Mouse (Mus musculus) thymus, postnatal 10 days (tissue): Measurements from ENCODE around the gene Glt6d1.

Source experiments
- DNase-seq, 2 experiments: peaks; one replicate each; pipeline ENCODE4 v3.0.0; 2021; ENCODE audit warnings: low spot score in 2 of 2

Glt6d1 gene

DNA sequence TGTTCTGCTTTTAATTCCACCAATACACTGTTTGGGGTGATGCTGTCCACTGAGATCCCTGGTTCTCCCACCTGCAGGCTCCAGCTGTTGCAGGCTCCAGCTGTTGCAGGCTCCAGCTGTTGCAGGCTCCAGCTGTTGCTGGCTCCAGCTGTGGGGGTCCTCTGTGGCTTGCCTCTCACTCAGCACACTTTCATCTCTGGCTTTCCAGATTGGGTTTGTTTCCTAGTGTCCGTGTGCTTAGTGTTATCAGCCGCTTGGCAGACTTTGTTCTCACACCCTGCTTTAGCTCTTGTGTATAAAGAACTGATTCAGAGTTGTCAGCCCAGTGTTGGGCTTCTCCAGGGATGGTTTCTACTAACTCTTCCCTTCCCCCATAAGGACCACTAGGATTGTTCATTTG is 18.0 kb downstream of the Glt6d1 start:
- no peak for DNase-seq

DNA sequence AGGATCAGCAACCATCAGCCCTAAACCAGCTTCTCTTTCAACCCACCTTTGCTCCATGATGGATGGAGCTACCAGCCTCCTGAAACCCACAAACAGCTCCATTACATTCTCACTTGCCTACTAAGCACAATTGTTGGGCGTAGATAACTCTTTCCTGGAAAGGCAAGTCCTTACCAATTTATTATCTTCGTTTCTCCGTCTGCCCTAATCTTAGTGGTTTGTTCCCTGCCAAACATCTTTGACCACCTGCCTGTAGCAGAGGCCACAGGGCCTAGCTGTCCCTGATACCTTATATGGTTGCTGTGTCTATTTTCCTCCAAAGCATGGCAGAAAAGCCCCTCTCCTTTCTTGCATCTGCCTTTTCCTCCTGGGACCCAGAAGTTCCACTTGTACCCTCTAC is 26.6 kb downstream of the Glt6d1 start:
- no peak for DNase-seq

DNA sequence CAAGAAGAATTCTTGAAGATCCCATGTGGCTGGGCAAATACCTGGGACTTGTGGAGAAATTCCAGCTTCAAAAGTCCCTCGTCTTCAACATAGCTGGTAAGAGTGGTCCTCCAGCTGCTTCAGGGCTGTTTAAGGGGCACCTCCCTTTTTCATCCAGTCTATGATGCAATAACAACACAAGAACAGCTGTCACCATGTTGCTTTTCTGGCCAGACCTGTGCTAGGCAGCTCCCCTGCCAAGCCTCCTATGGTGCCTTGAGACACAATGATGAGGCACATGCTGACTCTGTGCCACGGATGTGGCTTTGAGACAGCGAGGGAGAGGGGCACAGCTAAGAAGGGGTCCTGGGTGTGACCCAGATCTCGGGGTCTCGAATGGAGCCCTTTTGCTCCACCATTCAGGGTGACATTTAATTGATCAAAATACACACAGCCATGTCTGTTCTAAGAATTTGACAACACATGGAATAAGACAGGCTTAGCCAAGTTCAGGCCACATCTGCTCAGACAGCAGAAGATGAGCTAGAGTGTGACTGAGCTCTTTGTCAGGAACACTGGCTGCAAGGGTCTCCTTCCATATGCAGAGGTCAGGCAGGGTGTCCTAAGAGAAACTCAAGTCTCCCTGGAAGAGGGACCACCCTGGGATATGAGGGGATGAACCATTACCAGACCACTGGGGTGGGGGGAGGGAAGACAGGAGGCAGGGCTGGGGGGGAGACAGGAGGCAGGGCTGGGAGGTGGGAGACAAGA is 29.9 kb downstream of the Glt6d1 start:
- no peak for DNase-seq

DNA sequence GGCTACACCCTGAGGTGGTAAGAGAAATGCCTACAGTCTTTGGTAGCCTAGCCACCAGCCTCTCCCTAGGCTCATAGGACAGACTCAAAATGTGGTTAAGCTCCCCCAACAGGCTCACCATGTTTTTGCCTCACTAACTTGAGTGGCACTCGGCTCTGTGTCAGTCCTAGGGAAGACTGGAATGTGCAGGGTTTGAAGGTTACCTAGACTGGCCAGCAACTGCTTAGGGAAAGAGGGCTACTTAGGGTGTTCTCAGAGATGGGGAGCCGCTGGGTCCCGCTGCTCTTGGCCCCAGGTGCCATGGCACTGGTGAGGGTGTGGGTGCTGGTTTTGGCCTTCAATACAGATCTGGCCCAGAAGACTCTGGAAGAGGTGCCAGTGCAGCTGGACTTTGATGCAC is 33.7 kb downstream of the Glt6d1 start, which contains the start of gene Gm13539:
Gene Gm13539, plus strand, starts transcription at position 301 of the 400 bp plus-strand sequence.
- DNase-seq = no peak

DNA sequence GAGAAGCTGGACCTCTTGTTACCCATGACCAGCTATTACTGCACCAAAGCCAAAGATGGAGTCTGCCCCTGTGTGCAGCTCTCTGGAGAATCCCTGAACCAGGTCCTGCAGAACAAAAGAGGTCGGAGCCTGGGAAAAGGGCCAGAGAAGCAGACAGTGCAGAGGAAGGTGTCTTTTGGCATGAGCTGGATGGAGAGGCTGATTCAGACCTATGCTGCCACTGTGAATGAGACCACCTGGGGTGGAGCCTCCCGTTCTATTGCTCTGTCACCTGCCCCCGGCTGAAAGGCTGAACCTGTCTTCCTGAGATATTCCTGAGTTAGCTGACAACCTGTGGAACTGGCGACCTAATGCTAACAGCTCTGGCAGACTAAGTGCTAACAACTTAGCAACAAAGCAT is 34.7 kb downstream of the Glt6d1 start:
- no peak for DNase-seq

DNA sequence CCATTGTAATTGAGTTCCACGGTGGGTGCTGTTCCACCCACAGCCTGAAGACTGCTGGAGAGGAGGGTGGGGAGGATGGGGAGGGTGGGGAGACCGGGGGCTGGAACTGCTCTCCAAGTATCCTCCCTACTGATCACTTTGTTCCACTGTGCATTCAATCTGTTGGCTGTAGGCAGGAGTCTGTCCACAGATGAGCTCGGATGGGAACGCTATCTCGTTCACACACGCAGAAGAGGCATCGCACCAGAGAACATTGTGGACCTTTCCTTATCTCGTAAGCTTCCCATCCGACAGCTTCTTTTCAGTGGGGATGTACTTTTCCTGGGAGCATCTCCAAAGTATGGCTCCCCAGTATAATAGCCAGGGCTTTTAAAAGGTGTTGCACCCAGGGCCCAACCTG is 36.6 kb downstream of the Glt6d1 start:
- no peak for DNase-seq

DNA sequence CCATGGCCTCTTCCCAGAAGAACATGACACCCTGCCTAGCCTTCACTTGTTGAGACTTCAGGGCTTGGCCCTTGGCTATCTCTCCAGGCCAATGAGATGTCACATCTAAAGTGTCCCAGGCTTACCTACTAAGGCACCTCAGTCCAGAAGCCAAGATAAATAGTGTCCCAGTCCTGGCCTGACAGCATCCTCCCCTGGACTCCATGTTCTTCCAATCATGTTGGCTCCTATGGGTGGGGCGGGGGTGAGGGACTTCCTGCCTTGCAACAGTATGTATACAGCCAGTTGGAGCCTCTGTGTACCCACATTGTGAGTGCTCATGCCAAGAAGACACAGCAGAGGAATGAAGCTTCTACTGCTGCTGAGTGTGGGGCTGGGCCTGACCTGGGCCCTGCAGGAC is 38.9 kb downstream of the Glt6d1 start, which contains the start of gene Lcn11:
Gene Lcn11, plus strand, starts transcription at position 301 of the 400 bp plus-strand sequence.
- DNase-seq = no peak

DNA sequence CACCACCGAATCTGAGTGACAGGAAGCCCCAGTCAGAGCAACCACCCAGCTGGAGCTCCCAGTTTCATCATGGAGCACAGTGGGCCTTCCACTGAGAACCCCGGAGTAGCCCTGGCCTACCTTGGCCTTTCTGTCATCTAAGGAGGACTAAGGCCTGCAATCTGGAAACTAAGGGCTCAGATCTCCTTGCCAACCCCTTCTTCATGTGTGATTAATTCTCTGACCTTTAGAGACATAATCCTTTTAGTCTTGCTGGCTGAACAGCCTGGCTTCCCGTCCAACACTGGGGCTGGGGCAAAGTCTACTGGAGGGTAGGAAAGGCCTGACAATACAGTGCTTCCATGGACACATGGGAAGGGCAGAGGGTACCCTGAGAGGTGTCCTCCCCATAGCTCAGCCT is 39.7 kb downstream of the Glt6d1 start:
- no peak for DNase-seq

DNA sequence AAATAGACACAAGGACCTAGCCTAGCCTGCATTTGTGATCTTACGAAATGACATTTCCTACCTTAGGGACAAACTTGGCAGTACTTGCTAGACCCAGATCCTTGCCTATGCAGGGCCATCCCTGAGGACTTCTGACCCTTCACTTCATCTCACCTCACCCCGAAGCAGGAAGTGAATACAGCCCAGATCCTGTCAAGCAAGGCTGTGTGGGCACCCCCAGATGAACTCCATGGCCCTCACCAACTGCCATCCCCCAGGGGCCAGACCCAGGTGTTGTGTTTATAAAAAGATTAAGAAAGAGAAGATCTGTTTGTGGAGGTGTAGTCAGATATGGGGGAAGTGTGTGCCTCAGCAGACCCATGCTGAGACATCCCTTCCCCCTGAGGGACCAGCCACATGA is 41.0 kb downstream of the Glt6d1 start:
- DNase-seq = no peak

DNA sequence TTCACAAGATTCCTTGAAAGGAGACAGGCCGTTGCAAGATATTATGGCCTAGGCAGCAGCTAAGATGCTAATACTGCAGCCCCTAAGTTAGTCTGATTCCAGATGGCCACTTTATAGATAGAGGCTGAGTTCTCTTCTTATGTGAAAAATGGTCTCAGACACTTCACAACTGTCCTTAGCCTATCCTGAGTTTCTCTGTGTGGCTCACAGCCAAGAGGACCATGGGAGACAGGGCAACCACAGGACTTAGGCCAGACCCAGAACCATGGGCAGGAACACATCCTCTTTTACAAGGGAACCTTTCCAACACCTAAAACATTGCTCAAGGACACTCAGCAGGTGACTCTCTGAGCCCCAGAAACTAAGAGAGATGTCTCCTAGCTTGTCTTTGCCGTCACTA is 42.1 kb downstream of the Glt6d1 start:
- no peak for DNase-seq

DNA sequence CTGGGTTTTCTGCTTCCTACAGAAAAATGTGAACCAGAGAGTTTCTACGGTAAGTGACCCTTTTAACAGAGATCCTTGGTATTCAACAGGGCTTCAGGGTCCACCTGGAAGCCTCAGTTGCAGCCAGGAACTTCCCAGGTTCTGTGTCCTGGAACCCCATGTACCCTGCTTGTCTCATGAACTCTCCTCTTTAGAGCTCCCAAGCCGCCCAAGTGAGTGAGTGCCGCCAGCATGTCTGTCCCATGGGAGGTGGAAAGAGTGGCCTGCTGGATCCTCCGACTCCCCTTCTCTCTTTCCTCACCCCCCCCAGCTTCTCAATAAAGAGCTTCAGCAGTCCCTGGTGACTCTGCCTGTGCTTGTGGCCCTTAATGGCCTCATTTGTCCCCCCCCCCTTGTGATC is 47.9 kb downstream of the Glt6d1 start:
- no peak for DNase-seq

DNA sequence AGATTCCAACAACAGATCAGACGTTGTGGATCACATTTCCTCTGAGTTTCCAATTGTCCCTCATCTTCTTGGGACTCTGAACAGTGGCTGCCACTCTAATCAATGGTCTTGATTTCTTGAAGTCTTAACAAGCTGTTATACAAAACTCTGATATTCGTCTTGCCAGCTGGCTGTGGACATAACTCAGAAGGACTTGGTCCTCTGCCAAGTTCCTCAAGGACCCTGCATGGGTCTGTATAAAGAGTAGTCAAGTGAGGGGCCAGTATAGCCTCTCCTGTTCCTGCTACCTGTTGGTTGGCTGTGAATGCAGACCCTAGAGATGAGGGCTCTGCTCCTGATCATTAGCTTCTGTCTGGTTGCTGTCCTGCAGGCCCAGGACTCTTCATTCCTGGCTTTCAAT is 50.4 kb downstream of the Glt6d1 start, which contains the start of gene Lcn3:
Gene Lcn3, plus strand, starts transcription at position 301 of the 400 bp plus-strand sequence.
- DNase-seq = no peak

DNA sequence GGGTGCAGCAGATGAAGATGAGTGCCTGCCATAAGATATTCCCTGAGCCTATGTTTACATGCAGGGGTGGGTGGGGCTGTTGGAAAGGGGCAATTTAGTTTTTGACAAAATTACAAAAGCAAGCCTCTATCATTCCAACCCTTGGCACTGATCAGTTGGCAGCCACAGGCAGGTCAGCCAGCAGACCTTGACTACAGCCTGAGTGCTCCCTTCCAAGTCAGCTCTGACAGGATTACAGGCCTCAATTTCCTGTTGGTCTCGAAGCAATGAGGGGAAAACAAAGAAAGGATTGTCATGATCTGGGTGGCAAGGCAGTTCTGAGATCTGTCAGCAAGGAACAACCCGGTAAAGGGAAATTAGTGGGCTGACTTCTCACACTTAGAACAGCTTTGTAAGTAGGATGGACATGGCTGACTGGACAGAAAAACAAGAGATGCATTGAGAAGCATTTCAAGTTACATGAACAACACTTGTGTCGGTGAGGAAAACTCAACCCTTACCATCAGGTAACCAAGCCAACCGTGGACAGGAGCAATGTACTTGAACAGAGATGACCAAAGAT is 57.5 kb downstream of the Glt6d1 start:
- DNase-seq = no peak

DNA sequence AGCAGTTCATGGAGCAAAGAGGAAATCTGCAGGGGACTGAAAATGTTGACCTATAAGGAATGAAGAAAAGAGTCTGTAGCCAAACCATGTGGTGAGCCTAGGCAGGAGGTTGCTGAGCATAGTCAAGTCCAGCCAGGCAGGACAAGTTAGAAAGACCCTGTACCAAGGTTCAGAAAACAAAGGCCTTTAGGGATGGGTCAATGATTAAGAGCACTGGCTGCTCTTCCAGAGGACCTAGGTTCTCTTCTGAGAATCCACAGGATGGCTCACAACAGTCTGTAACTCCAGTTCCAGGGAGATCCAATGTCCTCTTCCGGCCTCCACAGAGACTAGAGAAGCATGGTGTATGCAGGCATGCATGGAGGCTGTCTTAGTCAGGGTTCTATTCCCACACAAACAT is 61.4 kb downstream of the Glt6d1 start:
- DNase-seq = no peak
